Mouse (Mus musculus): ENCODE measurements around the gene Kdelr2. TPM values are rescaled to one million over a fixed set of nuclear protein-coding genes. Genes with fewer than 3 reads are reported as not detected.

Kdelr2 gene
- total and polyA plus RNA-seq, 3 experiments = 80.5 to 94.4 TPM; not detected in 1

DNA sequence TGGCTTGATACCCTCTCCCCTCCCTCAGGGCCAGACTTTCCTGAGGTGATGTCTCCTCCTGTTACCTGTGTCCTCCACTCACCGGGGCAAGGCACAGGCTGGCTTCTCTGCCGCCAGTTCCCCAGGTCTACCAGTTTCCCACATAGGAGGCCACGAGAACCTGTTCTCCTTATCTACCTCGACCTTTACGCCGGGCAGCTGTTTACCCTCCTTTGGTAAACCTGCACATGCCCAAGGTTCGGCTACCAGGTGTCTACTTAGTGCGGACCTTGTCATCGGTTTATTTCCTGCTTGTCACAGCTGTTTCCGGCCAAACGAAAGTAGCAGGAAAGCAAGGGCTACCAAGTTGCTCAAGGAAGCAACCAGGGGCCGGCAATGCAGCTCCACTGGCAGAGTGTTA lies 3.1 kb upstream of the Kdelr2 start:
- DNase-seq (ENCODE audit: low read depth, low spot score) = no peak
- Histone ChIP-seq H3K4me1 (ENCODE audit: control insufficient read depth in 1 of 2, insufficient read depth in 2 of 2, low read length in 2 of 2) (peaks cover 3 to 22% of the 10 kb centered on the region in 2 experiments; a peak in 3 of 4 replicates), H3K27ac (ENCODE audit: control insufficient read depth, low read depth, low read length) (no peak overlapping the region), H3K36me3 (ENCODE audit: control insufficient read depth in 1 of 2, insufficient read depth in 2 of 2, low read length in 2 of 2) (peaks cover 2 to 7% of the 10 kb centered on the region in 2 experiments; a peak in 3 of 4 replicates), H3K9me3 (replicated peaks; ENCODE audit: insufficient read depth, low read length) (no peaks in the 10 kb centered on the region), H3K79me2 (ENCODE audit: control insufficient read depth, insufficient read depth, low read length, poor library complexity) (peaks cover 22% of the 10 kb centered on the region), H3K27me3 (ENCODE audit: control insufficient read depth in 1 of 2, insufficient read depth in 2 of 2, low read length in 2 of 2) (no peaks in the 10 kb centered on the region), H3K9ac (ENCODE audit: control insufficient read depth, low read depth, low read length, poor library complexity, severe bottlenecking) (no peak overlapping the region), H3K4me3 (ENCODE audit: control insufficient read depth in 1 of 2, insufficient read depth in 1 of 2, low read depth in 2 of 2, low read length in 2 of 2) (no peak overlapping the region)
- no peak for TF ChIP-seq UBTF (IDR thresholded peaks at IDR 0.05; ENCODE audit: borderline replicate concordance, insufficient read depth, low read depth, low read length)
- TF ChIP-seq KAT2A (conservative IDR thresholded peaks at IDR 0.05; ENCODE audit: low read depth, low read length) = no peak
- no peak for TF ChIP-seq MAFK (IDR thresholded peaks at IDR 0.05; ENCODE audit: borderline replicate concordance, low read depth, low read length)
- TF ChIP-seq ZKSCAN1 (IDR thresholded peaks at IDR 0.05; ENCODE audit: low read depth, low read length) = no peak
- no peak for TF ChIP-seq POLR2AphosphoS2 (IDR thresholded peaks at IDR 0.05; ENCODE audit: low read length)
- TF ChIP-seq TAL1 (IDR thresholded peaks at IDR 0.05; ENCODE audit: low read length) = no peak
- TF ChIP-seq POLR2A (IDR thresholded peaks at IDR 0.05; ENCODE audit: control insufficient read depth in 1 of 2, insufficient read depth in 1 of 2, low read depth in 1 of 2, low read length in 2 of 2, poor library complexity in 1 of 2) = no peak
- no peak for TF ChIP-seq ELF1 (IDR thresholded peaks at IDR 0.05; ENCODE audit: low read depth, low read length)
- no peak for TF ChIP-seq MAX (IDR thresholded peaks at IDR 0.05; ENCODE audit: low read length)
- TF ChIP-seq ZNF384 (IDR thresholded peaks at IDR 0.05; ENCODE audit: low read depth, low read length) = no peak
- no peak for TF ChIP-seq MXI1 (IDR thresholded peaks at IDR 0.05; ENCODE audit: low read depth, low read length)

DNA sequence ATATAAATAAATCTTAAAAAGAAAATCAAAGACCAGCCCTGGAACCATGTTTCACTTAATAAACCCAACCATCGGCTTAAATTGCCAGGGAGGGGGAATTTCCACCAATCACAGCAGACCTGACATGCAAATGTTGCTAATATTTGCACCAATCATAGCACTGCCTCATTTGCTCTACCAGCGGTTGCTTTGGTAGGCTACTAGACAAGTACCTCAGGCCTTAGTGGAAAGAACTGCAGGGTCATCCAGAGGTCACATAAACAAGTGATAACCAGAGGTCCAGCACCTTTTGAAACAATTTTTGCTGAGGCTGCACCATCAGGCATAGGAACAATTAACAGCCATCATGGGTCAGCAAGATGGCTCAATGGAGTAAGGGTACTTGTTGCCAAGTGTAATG lies 2.1 kb upstream of the Kdelr2 start:
- Histone ChIP-seq H3K27ac (ENCODE audit: control insufficient read depth, low read depth, low read length) (no peak overlapping the region), H3K4me3 (ENCODE audit: control insufficient read depth in 1 of 2, insufficient read depth in 1 of 2, low read depth in 2 of 2, low read length in 2 of 2) (no peak overlapping the region), H3K79me2 (ENCODE audit: control insufficient read depth, insufficient read depth, low read length, poor library complexity) (peaks cover 32% of the 10 kb centered on the region), H3K4me1 (ENCODE audit: control insufficient read depth in 1 of 2, insufficient read depth in 2 of 2, low read length in 2 of 2) (peaks cover 3 to 23% of the 10 kb centered on the region in 2 experiments; a peak in 3 of 4 replicates), H3K27me3 (ENCODE audit: control insufficient read depth in 1 of 2, insufficient read depth in 2 of 2, low read length in 2 of 2) (no peaks in the 10 kb centered on the region), H3K9ac (ENCODE audit: control insufficient read depth, low read depth, low read length, poor library complexity, severe bottlenecking) (no peak overlapping the region), H3K9me3 (replicated peaks; ENCODE audit: insufficient read depth, low read length) (no peaks in the 10 kb centered on the region), H3K36me3 (ENCODE audit: control insufficient read depth in 1 of 2, insufficient read depth in 2 of 2, low read length in 2 of 2) (peaks cover 7 to 10% of the 10 kb centered on the region in 2 experiments; a peak in 3 of 4 replicates)
- peak; percentile 68 for DNase-seq (ENCODE audit: low read depth, low spot score)
- TF ChIP-seq POLR2AphosphoS5 (IDR thresholded peaks at IDR 0.05; ENCODE audit: borderline replicate concordance, low read depth, low read length) (no peak), MAX (IDR thresholded peaks at IDR 0.05; ENCODE audit: low read length) (0 out of 2 replicates have a peak, but pooled peaks have one; percentile 20), CHD1 (IDR thresholded peaks at IDR 0.05; ENCODE audit: low read depth, low read length) (no peak), MAFK (IDR thresholded peaks at IDR 0.05; ENCODE audit: borderline replicate concordance, low read depth, low read length) (0 out of 2 replicates have a peak, but pooled peaks have one; percentile 21), CHD2 (IDR thresholded peaks at IDR 0.05; ENCODE audit: low read length) (no peak)

Measured in MEL (cell line).